Mouse (Mus musculus) intestine, embryonic 14.5 days (tissue): ENCODE measurements around the gene Ensa. TPM values are rescaled to one million over a fixed set of nuclear protein-coding genes. Genes with fewer than 3 reads are reported as not detected.

Experiments
- ATAC-seq: fragments of 200-750 bp; cut with Nextera tagmentation; replicated peaks from 2 replicates; pipeline ENCODE4 v1.8.0; 2017; ENCODE audit warnings: low read depth, moderate number of reproducible peaks, moderate TSS enrichment, moderate library complexity; ENCODE audit not compliant: low FRiP score, low TSS enrichment
- DNase-seq: peaks from one replicate; pipeline ENCODE4 v3.0.0-alpha.2; 2018; ENCODE audit warnings: low spot score
- H3K27ac ChIP-seq: fragments of 300-500 bp; sonication (generic); 2 replicates; pipeline ENCODE4 v1.5.1; 2014; ENCODE audit warnings: low read depth, mild to moderate bottlenecking, control low read depth
- H3K27me3 ChIP-seq: fragments of 300-500 bp; sonication (generic); replicated peaks from 2 replicates; pipeline ENCODE4 v1.6.1; 2014; ENCODE audit warnings: low read length, control low read depth; ENCODE audit not compliant: control insufficient read depth, insufficient read depth
- H3K36me3 ChIP-seq: fragments of 300-500 bp; sonication (generic); 2 replicates; pipeline ENCODE4 v1.6.1; 2014; ENCODE audit warnings: low read length, control low read depth; ENCODE audit not compliant: control insufficient read depth, insufficient read depth
- H3K4me1 ChIP-seq: fragments of 300-500 bp; sonication (generic); replicated peaks from 2 replicates; pipeline ENCODE4 v1.6.1; 2014; ENCODE audit warnings: low read length, control low read depth, mixed read lengths; ENCODE audit not compliant: control insufficient read depth, insufficient read depth
- H3K4me2 ChIP-seq: fragments of 300-500 bp; sonication (generic); 2 replicates; pipeline ENCODE4 v1.6.1; 2014; ENCODE audit warnings: low read length
- H3K4me3 ChIP-seq: fragments of 300-500 bp; sonication (generic); 2 replicates; pipeline ENCODE4 v1.5.1; 2014; ENCODE audit warnings: low read depth, low read length, control low read depth, mixed read lengths
- H3K9ac ChIP-seq: fragments of 300-500 bp; sonication (generic); 2 replicates; pipeline ENCODE4 v1.6.1; 2014; ENCODE audit warnings: mild to moderate bottlenecking, low read length
- H3K9me3 ChIP-seq: fragments of 300-500 bp; sonication (generic); 2 replicates; pipeline ENCODE4 v1.6.1; 2016; ENCODE audit warnings: low read length, control low read depth; ENCODE audit not compliant: control insufficient read depth
- WGBS: fragments of 180-500 bp; shearing (Covaris S2); extraction: QIAGEN DNeasy Blood & Tissue Kit; methylation state at CpG from one replicate; pipeline ENCODE4 v1.1.7; 2014; 5-methylcytosine and 5-hydroxymethylcytosine counted together
- polyA plus RNA-seq: library from polyadenylated mRNA; unstranded; fragments of >200 nt; fragmentation: Nextera tagmentation; extraction: Ambion mirVana; gene quantifications from 2 replicates; pipeline ENCODE4 v1.2.1, GENCODE M21; 2014

Ensa gene
- polyA plus RNA-seq, 1 experiment from 2014 or later, result 71.8 TPM

GRCm38 (mm10) chr3:95657711-95658110, 32.9 kb downstream of the Ensa start:
- Histone ChIP-seq H3K9me3 (no peaks in the 10 kb centered on the region), H3K27me3 (no peaks in the 10 kb centered on the region), H3K4me3 (peak overlapping the region; percentile 100), H3K27ac (no peak overlapping the region), H3K4me1 (peaks cover 30% of the 10 kb centered on the region), H3K36me3 (peaks cover 27% of the 10 kb centered on the region), H3K9ac (no peak overlapping the region; the same call in 1 of the 2 replicates), H3K4me2 (peak overlapping the region; percentile 64)
- ATAC-seq, result no peak
- DNase-seq, result no peak
- WGBS, result 84% methylated on average over 3 of the region's 3 CpGs

DNA sequence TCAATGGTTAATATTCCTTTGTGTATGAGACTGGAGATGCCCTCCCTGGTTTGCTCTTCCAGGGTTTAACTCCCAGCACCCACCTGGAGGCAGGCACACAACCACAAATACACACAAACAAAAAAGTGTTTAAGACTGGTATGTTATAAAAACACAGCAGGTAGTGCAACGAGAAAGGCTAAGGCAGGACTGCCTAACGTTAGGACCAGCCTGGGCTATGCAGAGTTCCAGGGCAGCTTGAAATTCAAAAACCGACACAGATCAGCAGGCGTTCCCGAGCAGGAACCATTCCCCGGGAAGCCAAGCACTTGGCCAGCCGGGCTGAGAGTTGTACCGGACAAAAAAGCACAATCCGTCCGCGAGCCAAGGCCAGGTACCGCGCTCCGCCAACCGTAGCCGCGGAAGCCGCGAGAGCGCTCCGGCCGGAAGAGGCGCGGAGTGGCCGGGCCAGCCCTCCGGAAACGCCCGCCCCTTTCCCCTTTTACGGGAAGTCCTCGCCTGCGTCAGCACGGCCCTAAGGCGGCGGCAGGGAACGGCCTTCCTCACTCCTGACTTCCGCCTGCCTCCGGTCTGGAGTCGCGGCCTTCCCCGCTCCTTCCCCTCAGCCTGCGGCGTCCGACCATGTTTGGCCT, 33.6 kb downstream of the Ensa start, which contains the start of gene Mcl1:
Gene Mcl1, plus strand, starts transcription at position 553 of the 632 bp plus-strand sequence.
- peak; percentile 97 for DNase-seq
- peaks cover 33% of the 10 kb centered on the region for H3K36me3 ChIP-seq
- H3K27me3 ChIP-seq, result no peaks in the 10 kb centered on the region
- H3K9me3 ChIP-seq, result no peaks in the 10 kb centered on the region
- WGBS, result under 1% methylated on average over 39 of the region's 43 CpGs
- H3K9ac ChIP-seq, result peak within 1 kb of the TSS; percentile 99
- peak; percentile 97 for ATAC-seq
- H3K4me3 ChIP-seq, result peak within 1 kb of the TSS; percentile 100
- peak within 1 kb of the TSS; percentile 90 for H3K4me2 ChIP-seq
- H3K27ac ChIP-seq, result peak within 1 kb of the TSS; percentile 99
- H3K4me1 ChIP-seq, result peaks cover 31% of the 10 kb centered on the region

DNA sequence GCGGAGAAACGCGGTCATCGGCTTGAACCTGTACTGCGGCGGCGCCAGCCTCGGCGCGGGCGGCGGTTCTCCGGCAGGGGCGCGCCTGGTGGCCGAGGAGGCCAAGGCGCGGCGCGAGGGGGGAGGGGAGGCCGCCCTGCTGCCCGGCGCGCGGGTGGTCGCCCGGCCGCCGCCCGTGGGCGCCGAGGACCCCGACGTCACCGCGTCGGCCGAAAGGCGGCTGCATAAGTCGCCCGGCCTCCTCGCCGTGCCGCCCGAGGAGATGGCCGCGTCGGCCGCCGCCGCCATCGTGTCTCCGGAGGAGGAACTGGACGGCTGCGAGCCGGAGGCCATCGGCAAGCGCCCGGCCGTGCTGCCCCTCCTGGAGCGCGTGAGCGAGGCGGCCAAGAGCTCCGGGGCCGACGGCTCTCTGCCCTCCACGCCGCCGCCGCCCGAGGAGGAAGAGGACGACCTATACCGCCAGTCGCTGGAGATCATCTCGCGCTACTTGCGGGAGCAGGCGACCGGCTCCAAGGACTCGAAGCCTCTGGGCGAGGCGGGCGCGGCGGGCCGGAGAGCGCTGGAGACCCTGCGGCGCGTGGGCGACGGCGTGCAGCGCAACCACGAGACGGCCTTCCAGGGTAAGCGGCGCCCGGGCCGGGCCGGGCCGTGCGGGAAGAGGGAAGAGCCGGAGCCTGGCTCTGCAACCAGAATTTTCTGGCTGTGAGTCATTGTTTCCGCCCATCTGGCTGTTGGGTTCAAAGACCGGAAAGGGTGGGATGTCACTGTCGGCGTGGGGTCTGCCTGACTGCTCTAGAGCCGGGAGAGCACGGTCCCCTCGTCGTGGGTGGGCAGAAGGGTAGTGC, 34.3 kb downstream of the Ensa start:
- Histone ChIP-seq H3K4me2 (peak overlapping the region; percentile 90), H3K4me3 (peak overlapping the region; percentile 100), H3K27ac (peak overlapping the region; percentile 99), H3K4me1 (peaks cover 28% of the 10 kb centered on the region), H3K9me3 (no peaks in the 10 kb centered on the region), H3K27me3 (no peaks in the 10 kb centered on the region), H3K36me3 (peaks cover 40% of the 10 kb centered on the region), H3K9ac (peak overlapping the region; percentile 99)
- ATAC-seq, result peak; percentile 58
- DNase-seq, result peak; percentile 86
- WGBS, result under 1% methylated on average over 98 of the region's 113 CpGs

- ATAC-seq, result no peak
- DNase-seq, result no peak
- Histone ChIP-seq H3K27me3 (no peaks in the 10 kb centered on the region), H3K36me3 (peaks cover 47% of the 10 kb centered on the region), H3K9ac (peak overlapping the region; percentile 99), H3K4me2 (peak overlapping the region; percentile 90), H3K27ac (peak overlapping the region; percentile 99), H3K4me1 (peaks cover 32% of the 10 kb centered on the region), H3K9me3 (no peaks in the 10 kb centered on the region), H3K4me3 (peak overlapping the region; percentile 100)
- WGBS, result 3% methylated on average over 8 of the region's 8 CpGs
These were observed 35.2 kb downstream of the Ensa start for GRCm38 (mm10) chr3:95659948-95660347.

DNA sequence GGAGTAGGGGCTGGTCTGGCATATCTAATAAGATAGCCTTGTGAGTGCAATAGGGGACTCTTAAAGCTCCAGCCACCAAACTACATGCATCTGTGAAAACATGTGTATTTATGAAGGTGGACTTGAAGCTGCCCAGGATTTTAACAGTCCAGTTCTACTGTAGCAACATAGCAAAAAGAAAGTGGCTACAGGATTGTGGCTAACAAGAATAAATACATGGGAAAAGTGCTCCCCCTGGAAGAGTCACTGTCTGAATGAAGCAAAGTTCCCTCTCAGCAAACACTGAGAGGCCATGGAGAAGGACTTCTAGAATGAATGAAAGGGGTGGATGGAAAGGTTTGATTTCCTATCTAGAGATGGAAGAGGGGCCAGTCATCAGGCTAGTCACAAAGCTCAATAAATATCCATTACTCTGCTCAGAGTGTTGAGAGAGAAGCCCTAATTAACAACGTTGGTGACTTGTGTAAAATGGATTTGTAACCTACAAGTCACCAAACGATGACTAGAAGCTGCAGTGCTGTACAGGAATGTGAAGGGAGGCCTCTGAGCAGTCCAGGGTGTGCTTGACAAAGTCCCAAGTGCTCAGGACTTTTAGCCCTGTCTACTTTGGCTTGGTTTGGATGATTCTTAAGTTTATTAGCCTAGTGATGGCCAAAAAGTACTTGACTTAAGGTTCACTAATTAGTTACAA, 36.1 kb downstream of the Ensa start:
- peaks cover 33% of the 10 kb centered on the region for H3K4me1 ChIP-seq
- H3K27ac ChIP-seq, result no peak overlapping the region; the same call in 1 of the 2 replicates
- ATAC-seq, result no peak
- no peaks in the 10 kb centered on the region for H3K27me3 ChIP-seq
- peak overlapping the region; percentile 100 for H3K4me3 ChIP-seq
- no peak for DNase-seq
- H3K4me2 ChIP-seq, result peak overlapping the region; percentile 90
- peaks cover 52% of the 10 kb centered on the region for H3K36me3 ChIP-seq
- no peaks in the 10 kb centered on the region for H3K9me3 ChIP-seq
- H3K9ac ChIP-seq, result peak overlapping the region; percentile 99
- 20% methylated on average over 2 of the region's 2 CpGs for WGBS

GRCm38 (mm10) chr3:95661945-95662715, 37.3 kb downstream of the Ensa start:
- Histone ChIP-seq H3K4me1 (peaks cover 45% of the 10 kb centered on the region), H3K36me3 (peaks cover 52% of the 10 kb centered on the region), H3K27me3 (no peaks in the 10 kb centered on the region), H3K4me3 (peak overlapping the region; percentile 9; the same call in 1 of the 2 replicates), H3K4me2 (peak overlapping the region; percentile 90), H3K27ac (no peak overlapping the region), H3K9me3 (no peaks in the 10 kb centered on the region), H3K9ac (no peak overlapping the region)
- no peak for DNase-seq
- ATAC-seq, result no peak
- WGBS, result 44% methylated on average over 7 of the region's 7 CpGs

DNA sequence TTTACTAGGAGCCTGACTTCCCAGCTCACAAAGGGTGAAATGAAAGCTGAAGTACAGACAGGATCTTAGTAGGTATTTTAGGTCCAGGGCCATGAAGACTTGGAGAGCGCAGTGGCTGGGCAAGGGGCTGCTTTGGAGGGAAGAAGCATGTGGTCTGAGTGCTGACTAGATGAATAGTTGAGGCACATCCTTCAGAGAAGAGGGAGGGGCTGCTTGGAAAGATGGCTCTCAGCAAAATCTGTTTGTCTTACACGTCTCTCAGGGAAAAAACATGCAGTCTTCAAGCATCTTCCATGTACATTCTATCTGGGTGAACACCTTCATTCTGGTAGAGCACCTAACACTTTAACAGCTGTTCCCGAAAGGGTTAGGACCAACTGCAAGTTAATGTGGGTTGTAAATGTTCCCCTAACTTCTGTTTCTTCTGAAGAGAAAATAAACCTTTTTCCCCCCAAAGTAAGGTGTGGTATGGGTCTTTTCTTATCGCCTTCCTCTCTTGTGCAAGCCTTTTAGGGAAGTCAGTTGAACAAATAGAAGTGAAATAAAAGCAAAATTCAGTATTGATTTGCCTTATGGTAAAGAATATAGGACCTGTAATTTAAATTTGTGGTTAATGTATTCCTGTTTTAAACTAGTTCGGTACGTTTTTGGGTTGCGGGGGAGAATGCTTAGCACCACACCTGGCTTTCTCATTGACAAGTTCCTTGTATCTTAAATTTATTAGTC, 38.1 kb downstream of the Ensa start:
- H3K4me2 ChIP-seq, result peak overlapping the region; percentile 90; the same call in 1 of the 2 replicates
- no peaks in the 10 kb centered on the region for H3K9me3 ChIP-seq
- H3K27ac ChIP-seq, result no peak overlapping the region
- ATAC-seq, result no peak
- no peak for DNase-seq
- peaks cover 53% of the 10 kb centered on the region for H3K4me1 ChIP-seq
- H3K9ac ChIP-seq, result no peak overlapping the region
- H3K36me3 ChIP-seq, result peaks cover 52% of the 10 kb centered on the region
- H3K27me3 ChIP-seq, result no peaks in the 10 kb centered on the region
- WGBS, result 74% methylated on average over 7 of the region's 7 CpGs
- no peak overlapping the region for H3K4me3 ChIP-seq
